Mouse (Mus musculus): ENCODE results near the gene Abhd2. TPM values are rescaled to one million over a fixed set of nuclear protein-coding genes. Genes with fewer than 3 reads are reported as not detected.

Gene Abhd2
- polyA plus RNA-seq, 1 experiment from 2014 or later: 4.2 TPM

DNA sequence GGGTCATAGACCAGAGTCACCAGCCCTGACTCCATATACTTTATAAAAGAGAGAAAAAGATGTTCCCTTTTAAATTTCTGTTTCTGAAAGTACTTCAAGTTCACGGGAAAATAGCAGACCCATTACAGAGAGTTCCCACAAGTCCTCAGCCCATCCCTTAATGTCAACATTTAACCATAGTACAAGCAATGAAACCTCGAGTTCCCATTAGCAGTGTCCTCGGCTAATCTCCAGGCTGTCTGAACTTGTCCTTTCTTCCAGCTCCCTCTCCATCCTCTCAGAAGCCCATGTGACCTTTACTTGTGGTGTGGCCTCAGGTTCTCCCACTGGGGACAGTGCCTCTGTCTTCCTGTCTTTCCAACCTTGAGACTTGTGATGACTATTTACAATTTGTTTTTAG lies 60.4 kb downstream of the Abhd2 start:
- no peak for ATAC-seq (replicated peaks; ENCODE audit: insufficient number of reproducible peaks, insufficient read depth, low FRiP score, low read depth)
- no peak overlapping the region for H3K4me3 ChIP-seq
- no peaks in the 10 kb centered on the region for H3K36me3 ChIP-seq
- H3K4me2 ChIP-seq: no peak overlapping the region
- WGBS: 63% methylated on average over 3 of the region's 3 CpGs
- peaks cover 7% of the 10 kb centered on the region; the same call in 1 of the 2 replicates for H3K4me1 ChIP-seq (replicated peaks)
- no peaks in the 10 kb centered on the region for H3K27me3 ChIP-seq
- H3K9me3 ChIP-seq (replicated peaks): no peaks in the 10 kb centered on the region
- no peak overlapping the region for H3K9ac ChIP-seq
- H3K27ac ChIP-seq: no peak overlapping the region

DNA sequence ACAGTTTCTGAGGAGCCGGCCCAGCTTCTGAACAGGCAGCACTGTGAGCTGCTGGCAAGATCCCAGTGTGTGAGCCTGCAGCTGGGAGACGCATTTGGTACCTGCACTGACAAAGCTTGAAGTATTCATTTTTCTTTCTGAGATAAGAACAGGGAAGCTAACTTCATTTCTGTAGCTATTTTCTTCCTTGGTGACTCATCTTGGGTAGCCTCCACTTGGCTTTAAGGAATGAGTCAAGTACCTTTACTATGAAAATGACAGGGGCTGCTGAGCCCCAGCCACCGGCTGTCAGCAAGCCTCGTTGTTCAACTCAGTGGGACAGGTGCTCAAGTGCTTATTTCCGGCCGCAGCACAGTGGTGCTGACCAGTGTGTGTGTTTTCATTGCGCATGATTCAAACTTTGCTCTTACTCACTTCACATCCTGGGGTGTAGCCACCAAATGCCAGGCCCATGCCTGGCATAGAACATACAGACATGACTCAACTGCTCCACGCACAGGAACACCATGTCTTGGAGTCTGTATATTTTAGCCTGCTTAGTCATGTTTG lies 63.4 kb downstream of the Abhd2 start:
- H3K9ac ChIP-seq: no peak overlapping the region
- H3K4me1 ChIP-seq (replicated peaks): peaks cover 3% of the 10 kb centered on the region; the same call in 1 of the 2 replicates
- H3K36me3 ChIP-seq: no peaks in the 10 kb centered on the region
- WGBS: 55% methylated on average over 8 of the region's 8 CpGs
- ATAC-seq (replicated peaks; ENCODE audit: insufficient number of reproducible peaks, insufficient read depth, low FRiP score, low read depth): no peak
- H3K4me3 ChIP-seq: no peak overlapping the region
- no peak overlapping the region for H3K27ac ChIP-seq
- H3K27me3 ChIP-seq: no peaks in the 10 kb centered on the region
- H3K4me2 ChIP-seq: no peak overlapping the region
- no peaks in the 10 kb centered on the region for H3K9me3 ChIP-seq (replicated peaks)

DNA sequence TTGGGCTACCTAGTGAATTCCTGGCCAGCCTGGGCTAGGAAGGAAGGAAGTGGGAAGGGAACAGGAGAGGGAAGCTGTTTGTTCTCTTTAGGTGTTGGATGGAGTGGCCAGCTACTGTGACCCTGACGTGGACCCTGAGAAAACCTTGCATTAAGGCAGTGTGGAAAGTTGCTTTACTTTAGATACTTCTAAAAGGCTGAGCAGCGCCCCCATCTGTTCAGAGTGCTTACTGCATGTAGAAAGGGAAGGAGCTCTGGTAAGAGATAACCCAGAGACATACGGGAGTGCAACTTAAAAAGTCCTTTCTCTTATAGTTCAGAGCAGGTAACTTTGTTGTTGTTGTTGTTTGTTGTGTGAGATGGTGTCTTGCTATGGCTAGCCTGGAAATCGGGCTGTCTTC lies 72.9 kb downstream of the Abhd2 start:
- no peaks in the 10 kb centered on the region for H3K9me3 ChIP-seq (replicated peaks)
- 46% methylated on average over 4 of the region's 4 CpGs for WGBS
- H3K36me3 ChIP-seq: 0 out of 2 replicates have a peak, but pooled peaks cover 13% of the 10 kb centered on the region
- no peak overlapping the region for H3K4me3 ChIP-seq
- peaks cover 4% of the 10 kb centered on the region; the same call in 1 of the 2 replicates for H3K4me1 ChIP-seq (replicated peaks)
- 0 out of 2 replicates have a peak, but pooled peaks cover 1% of the 10 kb centered on the region for H3K27me3 ChIP-seq
- no peak overlapping the region for H3K4me2 ChIP-seq
- H3K9ac ChIP-seq: no peak overlapping the region
- ATAC-seq (replicated peaks; ENCODE audit: insufficient number of reproducible peaks, insufficient read depth, low FRiP score, low read depth): no peak
- no peak overlapping the region for H3K27ac ChIP-seq

DNA sequence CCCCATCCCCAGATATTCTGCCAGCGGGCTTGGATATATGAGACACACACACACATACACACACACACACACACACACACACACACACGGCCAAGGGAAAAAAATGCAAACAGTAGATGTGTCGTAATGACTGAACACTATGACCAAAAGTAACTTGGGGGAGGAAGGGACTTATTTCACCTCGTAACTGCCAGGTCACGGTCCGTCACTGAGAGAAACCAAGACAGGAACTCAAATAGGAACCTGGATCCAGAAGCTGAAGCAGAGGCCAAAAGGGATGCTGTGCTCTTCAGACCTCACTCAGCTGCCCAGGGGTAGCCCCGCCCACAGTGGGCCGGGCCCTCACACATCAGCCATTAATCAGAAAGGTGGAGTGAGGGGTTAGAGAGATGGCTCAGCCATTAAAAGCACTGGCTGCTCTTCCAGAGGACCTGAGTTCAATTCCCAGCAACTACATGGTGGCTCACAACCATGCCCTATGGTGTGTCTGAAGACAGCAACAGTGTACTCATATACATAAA lies 73.6 kb downstream of the Abhd2 start:
- 77% methylated on average over 8 of the region's 8 CpGs for WGBS
- Histone ChIP-seq H3K4me3 (no peak overlapping the region), H3K27ac (no peak overlapping the region), H3K9me3 (replicated peaks) (no peaks in the 10 kb centered on the region), H3K4me1 (replicated peaks) (peaks cover 4% of the 10 kb centered on the region; the same call in 1 of the 2 replicates), H3K27me3 (peaks cover 6% of the 10 kb centered on the region; the same call in 1 of the 2 replicates), H3K4me2 (no peak overlapping the region), H3K9ac (no peak overlapping the region), H3K36me3 (0 out of 2 replicates have a peak, but pooled peaks cover 13% of the 10 kb centered on the region)
- no peak for ATAC-seq (replicated peaks; ENCODE audit: insufficient number of reproducible peaks, insufficient read depth, low FRiP score, low read depth)

DNA sequence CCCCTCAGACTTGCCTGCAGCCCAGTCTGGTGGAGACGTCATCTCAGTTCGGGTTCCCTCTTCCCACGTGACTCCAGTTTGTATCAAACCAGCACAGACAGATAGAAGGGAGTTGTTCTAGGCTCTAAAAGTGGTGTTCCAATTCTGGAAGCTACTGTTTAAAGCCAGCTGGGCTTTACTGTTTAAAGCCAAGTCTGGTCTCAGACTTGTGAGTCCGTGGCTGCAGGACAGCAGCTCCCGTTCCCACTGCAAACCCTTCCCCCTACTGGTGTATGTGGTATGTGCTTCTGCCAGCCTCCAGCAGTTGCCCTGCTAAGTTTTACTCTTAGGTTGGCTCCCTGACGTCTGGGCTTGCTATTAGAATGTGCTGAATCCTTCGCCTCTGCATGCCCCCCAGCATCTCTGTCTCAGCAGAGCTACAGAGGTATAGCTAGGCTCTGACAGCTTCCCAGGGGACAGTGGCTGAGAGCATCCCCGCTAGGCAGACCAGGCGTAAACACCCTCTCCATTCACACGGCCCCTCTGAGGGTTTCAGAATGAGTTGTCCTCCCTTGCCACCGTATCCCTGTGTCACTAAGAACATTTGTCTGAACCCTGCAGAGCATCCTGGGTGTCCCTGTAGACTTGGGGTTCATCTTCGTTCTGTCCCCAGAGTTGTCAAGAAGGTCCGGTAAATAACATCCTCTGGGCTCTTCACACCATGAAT lies 74.3 kb downstream of the Abhd2 start:
- 73% methylated on average over 13 of the region's 13 CpGs for WGBS
- no peak for ATAC-seq (replicated peaks; ENCODE audit: insufficient number of reproducible peaks, insufficient read depth, low FRiP score, low read depth)
- peaks cover 7% of the 10 kb centered on the region; the same call in 1 of the 2 replicates for H3K27me3 ChIP-seq

DNA sequence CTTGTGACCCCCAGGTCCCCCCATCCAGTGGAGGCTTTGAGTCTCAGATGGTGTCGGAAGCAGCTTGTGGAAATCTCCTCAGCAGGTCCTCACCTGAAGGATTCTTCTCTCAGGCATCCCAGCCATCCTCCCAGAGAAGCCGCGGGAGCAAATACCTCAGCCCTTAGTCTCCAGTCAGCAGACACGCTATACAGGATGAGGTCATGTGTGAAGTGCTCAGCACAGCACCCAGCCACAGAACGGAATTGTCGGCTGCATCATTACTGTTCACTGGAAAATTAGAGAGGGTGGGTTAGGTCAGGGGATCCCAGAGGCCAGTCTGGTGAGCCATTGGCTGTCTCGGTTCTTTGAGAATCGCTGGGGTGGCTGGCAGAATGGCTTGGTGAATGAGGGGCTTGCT lies 75.8 kb downstream of the Abhd2 start:
- Histone ChIP-seq H3K4me3 (no peak overlapping the region), H3K9me3 (replicated peaks) (no peaks in the 10 kb centered on the region), H3K27me3 (peaks cover 7% of the 10 kb centered on the region; the same call in 1 of the 2 replicates), H3K27ac (no peak overlapping the region), H3K9ac (no peak overlapping the region), H3K4me1 (replicated peaks) (peaks cover 4% of the 10 kb centered on the region; the same call in 1 of the 2 replicates), H3K4me2 (no peak overlapping the region), H3K36me3 (0 out of 2 replicates have a peak, but pooled peaks cover 7% of the 10 kb centered on the region)
- no peak for ATAC-seq (replicated peaks; ENCODE audit: insufficient number of reproducible peaks, insufficient read depth, low FRiP score, low read depth)
- 83% methylated on average over 8 of the region's 8 CpGs for WGBS

More for the DNA sequence above, 74.3 kb downstream of the Abhd2 start:
- Histone ChIP-seq H3K4me2 (no peak overlapping the region), H3K36me3 (0 out of 2 replicates have a peak, but pooled peaks cover 13% of the 10 kb centered on the region), H3K4me3 (no peak overlapping the region), H3K9me3 (replicated peaks) (no peaks in the 10 kb centered on the region), H3K4me1 (replicated peaks) (peaks cover 4% of the 10 kb centered on the region; the same call in 1 of the 2 replicates), H3K9ac (no peak overlapping the region), H3K27ac (no peak overlapping the region)

DNA sequence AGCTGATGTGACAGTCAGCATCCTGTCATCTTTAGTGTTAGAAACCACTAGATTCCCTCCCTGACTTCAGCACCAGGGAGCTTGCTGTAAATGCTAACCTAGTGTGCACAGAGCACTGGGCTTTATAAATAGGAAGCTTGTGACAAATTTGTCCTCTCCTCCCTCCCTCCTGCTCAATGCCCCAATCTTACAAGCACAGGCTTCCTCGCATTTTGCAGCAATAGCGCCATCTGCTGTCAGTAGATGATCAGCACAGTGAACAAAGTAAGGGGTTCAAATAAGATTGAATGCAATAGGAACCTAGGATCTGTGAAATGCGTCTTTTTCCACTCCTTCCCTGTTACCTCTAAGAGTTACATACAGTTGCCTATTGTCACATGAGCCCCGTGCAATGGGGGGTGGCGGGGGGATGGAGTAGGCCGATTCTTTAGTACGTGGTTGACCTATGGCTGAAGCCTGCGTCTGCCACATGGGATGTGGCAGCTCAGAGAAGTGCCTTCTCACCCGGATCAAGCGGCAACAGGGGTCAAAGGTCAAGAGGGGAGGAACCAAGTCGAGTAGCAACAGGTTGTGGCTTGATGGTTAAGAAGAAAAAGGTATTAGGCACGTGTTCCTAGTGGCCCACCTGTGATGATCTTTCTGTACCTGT lies 76.9 kb downstream of the Abhd2 start:
- no peaks in the 10 kb centered on the region for H3K9me3 ChIP-seq (replicated peaks)
- H3K4me1 ChIP-seq (replicated peaks): peaks cover 4% of the 10 kb centered on the region; the same call in 1 of the 2 replicates
- peaks cover 14% of the 10 kb centered on the region; the same call in 1 of the 2 replicates for H3K36me3 ChIP-seq
- 40% methylated on average over 12 of the region's 12 CpGs for WGBS
- no peak overlapping the region for H3K4me2 ChIP-seq
- H3K4me3 ChIP-seq: no peak overlapping the region
- no peak overlapping the region for H3K27ac ChIP-seq
- H3K27me3 ChIP-seq: peaks cover 7% of the 10 kb centered on the region; the same call in 1 of the 2 replicates
- no peak for ATAC-seq (replicated peaks; ENCODE audit: insufficient number of reproducible peaks, insufficient read depth, low FRiP score, low read depth)
- no peak overlapping the region for H3K9ac ChIP-seq

DNA sequence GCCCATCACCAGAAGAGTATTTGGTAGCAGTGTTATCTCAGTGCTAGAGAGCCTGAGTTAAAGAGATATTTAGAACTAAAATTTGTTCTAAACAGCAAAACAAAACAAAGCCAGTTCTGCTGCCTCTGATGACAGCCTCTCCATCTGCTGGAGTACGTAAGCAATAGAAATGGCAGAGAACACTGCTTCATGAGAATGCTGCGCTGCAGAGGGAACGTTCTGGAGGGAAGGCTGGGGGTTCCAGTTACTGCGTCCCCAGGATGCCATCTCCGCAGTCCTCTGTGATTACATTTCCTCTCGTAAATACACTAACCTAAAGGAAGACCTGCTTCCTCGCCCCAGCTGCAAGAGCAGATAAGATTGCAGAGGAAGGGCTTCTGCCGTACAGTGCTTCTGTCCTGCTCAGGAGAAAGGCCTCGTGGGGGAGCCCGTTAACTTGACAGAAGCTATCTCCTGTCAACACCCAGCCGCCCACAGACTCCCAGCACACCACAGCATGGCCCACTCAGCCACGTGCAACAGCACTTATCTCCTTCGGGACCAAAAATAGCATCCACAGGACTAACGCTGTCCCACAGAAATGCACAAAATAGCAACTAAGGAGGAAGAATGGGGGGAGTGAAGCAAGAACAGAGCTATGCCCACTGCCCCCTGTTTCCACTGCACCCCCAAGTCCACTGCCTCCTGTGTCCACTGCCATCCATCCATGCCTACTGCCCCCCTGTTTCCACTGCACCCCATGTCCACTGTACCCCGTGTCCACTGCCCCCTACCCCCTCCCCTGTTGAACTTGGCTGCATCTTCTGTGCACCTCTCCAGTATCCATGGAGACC lies 85.6 kb downstream of the Abhd2 start:
- Histone ChIP-seq H3K27me3 (peaks cover 7% of the 10 kb centered on the region; the same call in 1 of the 2 replicates), H3K4me1 (replicated peaks) (peaks cover 57% of the 10 kb centered on the region), H3K9ac (peak overlapping the region; percentile 19; the same call in 1 of the 2 replicates), H3K9me3 (replicated peaks) (no peaks in the 10 kb centered on the region), H3K27ac (peak overlapping the region; percentile 76), H3K4me2 (peak overlapping the region; percentile 58), H3K36me3 (peaks cover 7% of the 10 kb centered on the region; the same call in 1 of the 2 replicates), H3K4me3 (peak overlapping the region; percentile 17)
- WGBS: 5% methylated on average over 15 of the region's 15 CpGs
- peak; percentile 82 for ATAC-seq (replicated peaks; ENCODE audit: insufficient number of reproducible peaks, insufficient read depth, low FRiP score, low read depth)

DNA sequence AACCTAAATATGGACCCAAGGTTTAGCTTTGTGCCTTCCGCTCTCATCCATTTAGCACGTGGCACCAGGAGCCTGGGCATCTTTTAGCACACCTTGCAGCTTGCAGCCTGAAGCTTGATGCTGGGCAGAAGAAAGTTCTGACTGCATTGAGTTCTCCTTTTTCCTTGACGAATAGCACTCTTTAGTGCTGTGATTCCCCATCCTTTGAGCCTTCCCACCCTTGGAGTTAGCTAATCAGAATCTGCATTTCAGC lies 86.1 kb downstream of the Abhd2 start:
- Histone ChIP-seq H3K36me3 (peaks cover 4% of the 10 kb centered on the region; the same call in 1 of the 2 replicates), H3K4me1 (replicated peaks) (peaks cover 61% of the 10 kb centered on the region)
- 31% methylated on average over 3 of the region's 3 CpGs for WGBS

DNA sequence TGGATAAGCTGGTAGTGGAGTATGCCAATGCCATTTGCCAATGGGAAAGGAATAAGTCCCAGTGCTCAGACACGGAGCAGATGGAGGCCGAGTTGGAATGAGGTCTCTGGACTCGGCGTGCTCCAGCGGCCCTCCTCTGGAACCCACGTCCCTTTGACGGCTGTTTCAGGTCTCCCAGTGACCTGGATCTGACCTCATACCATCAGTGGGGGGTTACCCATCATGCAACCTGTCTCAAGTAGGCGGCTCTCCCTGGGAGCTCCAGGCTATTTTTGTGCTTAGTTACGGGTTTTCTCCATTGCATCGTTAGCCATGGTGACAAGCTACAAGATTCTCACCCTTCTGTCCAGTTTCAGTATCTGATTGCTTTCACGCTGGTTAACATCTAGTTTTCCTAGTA lies 87.1 kb downstream of the Abhd2 start:
- peaks cover 62% of the 10 kb centered on the region for H3K4me1 ChIP-seq (replicated peaks)
- no peak for ATAC-seq (replicated peaks; ENCODE audit: insufficient number of reproducible peaks, insufficient read depth, low FRiP score, low read depth)
- WGBS: 46% methylated on average over 11 of the region's 11 CpGs
- H3K9me3 ChIP-seq (replicated peaks): no peaks in the 10 kb centered on the region
- no peaks in the 10 kb centered on the region for H3K36me3 ChIP-seq
- peak overlapping the region; percentile 58 for H3K4me2 ChIP-seq
- peaks cover 7% of the 10 kb centered on the region; the same call in 1 of the 2 replicates for H3K27me3 ChIP-seq
- H3K4me3 ChIP-seq: peak overlapping the region; percentile 26
- no peak overlapping the region; the same call in 1 of the 2 replicates for H3K27ac ChIP-seq
- no peak overlapping the region for H3K9ac ChIP-seq

More for the DNA sequence above, 86.1 kb downstream of the Abhd2 start:
- peaks cover 7% of the 10 kb centered on the region; the same call in 1 of the 2 replicates for H3K27me3 ChIP-seq
- H3K9me3 ChIP-seq (replicated peaks): no peaks in the 10 kb centered on the region
- no peak for ATAC-seq (replicated peaks; ENCODE audit: insufficient number of reproducible peaks, insufficient read depth, low FRiP score, low read depth)
- peak overlapping the region; percentile 76 for H3K27ac ChIP-seq
- H3K9ac ChIP-seq: no peak overlapping the region
- H3K4me3 ChIP-seq: no peak overlapping the region; the same call in 1 of the 2 replicates
- peak overlapping the region; percentile 58 for H3K4me2 ChIP-seq

Measured in heart, embryonic 15.5 days (tissue).